Mouse (Mus musculus) liver, postnatal 0 days (tissue): Measurements from ENCODE around the gene Nhsl1.

ENCODE experiments used
- CTCF ChIP-seq: sonication (generic); IDR thresholded peaks from 2 replicates; pipeline ENCODE4 v1.5.1; 2016; ENCODE audit warnings: antibody characterized with exemption, low read depth
- EP300 ChIP-seq: IDR thresholded peaks from 2 replicates; pipeline ENCODE4 v1.6.1; 2016; ENCODE audit warnings: antibody characterized with exemption, low read depth, mild to moderate bottlenecking

GRCm38 (mm10) chr10:18455301-18455920, 136.6 kb downstream of the Nhsl1 start:
- no peak for TF ChIP-seq CTCF
- no peak for TF ChIP-seq EP300
